18 mouse cellular contexts compared by ENCODE assay signal in genomic region chr19:55337664-55338063, GRCm38 (mm10). TPM values are rescaled to one million over a fixed set of nuclear protein-coding genes. Genes with fewer than 3 reads are reported as not detected.
DNase-seq lines count a peak whose midpoint lies in the region; ATAC-seq lines count a peak whose summit lies in the region.
"Had no signal": no experiment of that assay in that cellular context is flagged by ENCODE, and none has a peak within 500 bp of the region (broad histone marks: within the 10 kb centered on the region; RNA-seq: fewer than 3 reads in every experiment).

No protein-coding gene starts in this region.

- intact Hi-C loops in heart, postnatal 25 days (cut with DNase I), result loop anchor here (10.0 kb wide), 2 partner anchors 407 to 557 kb away; partner anchors contain the start of gene Tcf7l2

- DNase-seq in CD4-positive, CD25-positive, alpha-beta regulatory T cell, adult 2 months (ENCODE audit: low read depth, low spot score), result peak; percentile 14
- DNase-seq in heart, adult 11 months, result peak; percentile 14
- no peak for DNase-seq in heart, postnatal 25 days (ENCODE audit: low spot score)
- peak; percentile 50 for DNase-seq in brain, adult 2 months (ENCODE audit: low read depth, low spot score)
- DNase-seq in MN1 (ENCODE audit: low spot score), result no peak
- DNase-seq: adrenal gland, adult 2 months; adrenal gland, postnatal 10 days; adrenal gland, postnatal 25 days; B cell, adult 2 months; cerebellum, adult 11-12 months; cerebellum, adult 2 months; cerebellum, adult 9-10 months; cerebellum, postnatal 10 days; cerebellum, postnatal 25 days; forebrain, postnatal 0 days had no signal

- no peak for ATAC-seq in CD4-positive, CD25-positive, alpha-beta regulatory T cell, adult 4 months
- ATAC-seq: forebrain, embryonic 13.5 days; forebrain, embryonic 15.5 days; forebrain, postnatal 0 days had no signal

RNA-seq across cellular contexts. Expression of gene Vti1a, which starts 21.6 kb away (rescaled TPM):
- polyA plus RNA-seq in CD4-positive, CD25-positive, alpha-beta regulatory T cell, adult 4 months (2017; shearing (Covaris generic)), result 10 to 100 TPM; 32.4 to 45.4 TPM
- total RNA-seq in heart, postnatal 25 days (2021), result 10 to 100 TPM; 14.0 to 16.5 TPM

RNA-seq across cellular contexts. Expression of gene Zdhhc6, which starts 21.8 kb away (rescaled TPM):
- 10 to 100 TPM; 61.9 to 69.0 TPM for polyA plus RNA-seq in CD4-positive, CD25-positive, alpha-beta regulatory T cell, adult 4 months (2017; shearing (Covaris generic))
- total RNA-seq in heart, postnatal 25 days (2021), result 10 to 100 TPM; 19.1 to 19.3 TPM

Comparison
In these comparisons a context has a peak if more than half of its experiments do, and no peak if none do; other contexts are left out.
1. DNase-seq: peak in CD4-positive, CD25-positive, alpha-beta regulatory T cell, adult 2 months (single experiment), heart, adult 11 months (single experiment) and brain, adult 2 months (single experiment); none in heart, postnatal 25 days (single experiment) and MN1 (single experiment).